Comparison of ENCODE assay signal across 8 mouse cellular contexts in the genomic region with DNA sequence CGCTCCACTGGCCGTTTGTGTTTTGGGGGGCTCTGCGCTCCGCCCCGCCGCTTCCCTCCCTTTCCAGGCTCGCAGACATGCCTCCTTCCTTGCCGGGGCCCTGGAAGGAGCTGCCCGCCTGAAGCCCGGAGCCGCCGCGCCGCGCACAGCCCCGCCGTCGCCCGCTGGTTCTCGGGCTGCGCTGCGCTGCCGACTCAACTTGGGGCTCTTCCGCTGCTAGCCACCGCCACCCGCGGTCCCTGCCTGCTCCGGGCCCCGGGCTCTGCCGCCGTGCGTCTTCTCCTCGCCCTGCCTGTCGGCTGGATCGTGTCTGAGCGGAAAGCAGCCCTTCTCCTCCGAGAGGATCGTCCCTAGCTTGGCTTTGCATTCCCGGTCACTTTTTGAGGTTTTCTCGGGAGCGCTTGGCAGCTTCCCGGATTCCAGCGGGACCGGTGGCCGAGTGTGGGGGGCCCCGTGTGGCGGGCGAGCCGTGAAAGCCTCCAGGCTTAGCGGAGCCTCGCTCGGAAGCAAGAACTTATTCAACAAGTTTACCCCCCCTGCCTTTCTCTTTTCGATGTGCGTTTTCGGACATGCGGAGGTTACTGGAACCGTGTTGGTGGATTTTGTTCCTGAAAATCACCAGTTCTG. TPM values are rescaled to one million over a fixed set of nuclear protein-coding genes. Genes with fewer than 3 reads are reported as not detected.
DNase-seq lines count a peak whose midpoint lies in the region; ATAC-seq lines count a peak whose summit lies in the region.

No protein-coding gene starts in this region.

- no peaks in the 10 kb centered on the region for H3K9me3 ChIP-seq in lung, embryonic 15.5 days
- no peaks in the 10 kb centered on the region for H3K9me3 ChIP-seq in forebrain, embryonic 16.5 days (ENCODE audit: control insufficient read depth, low read length)
- H3K9me3 ChIP-seq in limb, embryonic 13.5 days: no peaks in the 10 kb centered on the region
- no peaks in the 10 kb centered on the region for H3K9me3 ChIP-seq in neural tube, embryonic 15.5 days (replicated peaks)

- H3K4me2 ChIP-seq in lung, embryonic 15.5 days: peak overlapping the region; percentile 80
- peak overlapping the region; percentile 85 for H3K4me2 ChIP-seq in forebrain, embryonic 16.5 days (ENCODE audit: low read length)
- H3K4me2 ChIP-seq in limb, embryonic 13.5 days (replicated peaks): peak overlapping the region; percentile 84
- H3K4me2 ChIP-seq in neural tube, embryonic 15.5 days: peak overlapping the region; percentile 61

- WGBS in lung, embryonic 15.5 days: under 1% methylated on average over 53 of the region's 57 CpGs
- under 1% methylated on average over 57 of the region's 57 CpGs for WGBS in forebrain, embryonic 16.5 days
- WGBS in limb, embryonic 13.5 days: under 1% methylated on average over 57 of the region's 57 CpGs
- under 1% methylated on average over 57 of the region's 57 CpGs for WGBS in neural tube, embryonic 15.5 days

- H3K36me3 ChIP-seq in lung, embryonic 15.5 days: no peaks in the 10 kb centered on the region
- no peaks in the 10 kb centered on the region for H3K36me3 ChIP-seq in forebrain, embryonic 16.5 days (ENCODE audit: control insufficient read depth, insufficient read depth)
- H3K36me3 ChIP-seq in limb, embryonic 13.5 days: no peaks in the 10 kb centered on the region
- no peaks in the 10 kb centered on the region for H3K36me3 ChIP-seq in neural tube, embryonic 15.5 days

- peak overlapping the region; percentile 83 for H3K9ac ChIP-seq in lung, embryonic 15.5 days
- peak overlapping the region; percentile 71 for H3K9ac ChIP-seq in forebrain, embryonic 16.5 days (replicated peaks; ENCODE audit: low read depth, low read length)
- H3K9ac ChIP-seq in limb, embryonic 13.5 days: peak overlapping the region; percentile 93
- H3K9ac ChIP-seq in neural tube, embryonic 15.5 days (replicated peaks): peak overlapping the region; percentile 82

- H3K4me1 ChIP-seq in lung, embryonic 15.5 days: peaks cover 24% of the 10 kb centered on the region
- peaks cover 18% of the 10 kb centered on the region for H3K4me1 ChIP-seq in forebrain, embryonic 16.5 days (replicated peaks; ENCODE audit: control insufficient read depth, insufficient read depth, low read length)
- peaks cover 34% of the 10 kb centered on the region for H3K4me1 ChIP-seq in limb, embryonic 13.5 days
- peaks cover 32% of the 10 kb centered on the region for H3K4me1 ChIP-seq in neural tube, embryonic 15.5 days

- DNase-seq in adrenal gland, adult 8-10 months: peak; percentile 17
- no peak for DNase-seq in adrenal gland, postnatal 10 days
- DNase-seq in lung, postnatal 4 days: no peak
- DNase-seq in thymus, postnatal 14 days: no peak

- H3K27me3 ChIP-seq in lung, embryonic 15.5 days: no peaks in the 10 kb centered on the region
- 0 out of 2 replicates have a peak, but pooled peaks cover 5% of the 10 kb centered on the region for H3K27me3 ChIP-seq in forebrain, embryonic 16.5 days (replicated peaks; ENCODE audit: control insufficient read depth, insufficient read depth, low read length)
- peaks cover 3% of the 10 kb centered on the region; the same call in 1 of the 2 replicates for H3K27me3 ChIP-seq in limb, embryonic 13.5 days
- H3K27me3 ChIP-seq in neural tube, embryonic 15.5 days (replicated peaks): no peaks in the 10 kb centered on the region

- H3K27ac ChIP-seq in lung, embryonic 15.5 days: peak overlapping the region; percentile 98
- H3K27ac ChIP-seq in forebrain, embryonic 16.5 days (ENCODE audit: low read length): peak overlapping the region; percentile 94
- peak overlapping the region; percentile 99 for H3K27ac ChIP-seq in limb, embryonic 13.5 days
- peak overlapping the region; percentile 97 for H3K27ac ChIP-seq in neural tube, embryonic 15.5 days (replicated peaks)

- ATAC-seq in lung, embryonic 15.5 days (ENCODE audit: borderline replicate concordance, extremely low read depth, low FRiP score, low TSS enrichment): peak; percentile 50
- ATAC-seq in forebrain, embryonic 16.5 days: peak; percentile 72
- ATAC-seq in limb, embryonic 13.5 days (ENCODE audit: low FRiP score, low read depth): peak; percentile 64
- peak; percentile 54 for ATAC-seq in neural tube, embryonic 15.5 days (ENCODE audit: low FRiP score)

- H3K4me3 ChIP-seq in lung, embryonic 15.5 days: peak overlapping the region; percentile 74
- peak overlapping the region; percentile 77 for H3K4me3 ChIP-seq in forebrain, embryonic 16.5 days (replicated peaks; ENCODE audit: low read length)
- peak overlapping the region; percentile 77 for H3K4me3 ChIP-seq in limb, embryonic 13.5 days
- peak overlapping the region; percentile 84 for H3K4me3 ChIP-seq in neural tube, embryonic 15.5 days (replicated peaks)

RNA-seq across cellular contexts. Expression of gene Ptprg, which starts 0.5 kb away (rescaled TPM):
- total RNA-seq in adrenal gland, adult 8-10 months (2022): 100 to 1,000 TPM in 3 of 4 experiments, 10 to 100 TPM in 1; 96.2 to 135 (median 118) TPM
- 10 to 100 TPM; 89.9 to 96.8 TPM for total RNA-seq in adrenal gland, postnatal 10 days (2021)
- 29.9 and 30.5 TPM in 2 replicates for polyA plus RNA-seq in lung, embryonic 15.5 days (2015; fragmentation: Nextera tagmentation; extraction: Ambion mirVana)
- polyA plus RNA-seq in forebrain, embryonic 16.5 days (2015; fragmentation: Nextera tagmentation; extraction: Ambion mirVana): 30.9 and 33.5 TPM in 2 replicates
- polyA plus RNA-seq in limb, embryonic 13.5 days (2015; fragmentation: Nextera tagmentation; extraction: Ambion mirVana): 36.0 and 38.4 TPM in 2 replicates
- 36.2 and 40.4 TPM in 2 replicates for polyA plus RNA-seq in neural tube, embryonic 15.5 days (2015; fragmentation: Nextera tagmentation; extraction: Ambion mirVana)
